Mouse (Mus musculus): ENCODE data around the gene Olfr768.
"Not testable (repeated sequence)": the region's sequence is repeated elsewhere in the genome, so short reads cannot be mapped to it uniquely, and the experiment has no call there.

Gene Olfr768

GRCm38 (mm10) chr10:129099275-129099674 lies at the start of gene Olfr768:
TSS of gene Olfr768 (minus strand) at chr10:129099375.
- DNase-seq: no peak

- DNase-seq: no peak
Measured at GRCm38 (mm10) chr10:129138898-129139297, 39.7 kb upstream of the Olfr768 start, which contains the start of gene Olfr770. TSS of gene Olfr770 (minus strand) at chr10:129138998.

DNA sequence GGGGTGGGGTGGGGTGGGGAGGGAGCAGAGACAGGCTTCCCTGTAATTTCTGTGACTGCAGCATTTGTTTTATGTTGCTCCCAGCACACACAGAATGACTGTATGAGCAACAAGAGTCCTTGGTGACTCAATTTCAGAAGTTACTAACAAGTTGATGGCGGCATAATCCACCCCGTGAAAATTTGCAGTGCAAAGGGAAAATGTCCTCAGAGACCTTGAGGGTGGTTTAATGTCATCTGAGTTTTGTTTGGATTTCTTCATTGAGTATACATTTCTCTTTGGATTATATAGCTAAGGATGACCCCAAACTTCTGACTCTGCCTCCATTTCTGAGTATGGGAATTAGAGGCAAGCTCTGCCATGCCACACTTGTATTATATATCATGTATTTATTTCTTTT lies 18.6 kb upstream of the Olfr768 start, which contains the start of gene Olfr769:
TSS of gene Olfr769 (minus strand) at position 101 of the 400 bp plus-strand sequence.
- DNase-seq: no peak

DNA sequence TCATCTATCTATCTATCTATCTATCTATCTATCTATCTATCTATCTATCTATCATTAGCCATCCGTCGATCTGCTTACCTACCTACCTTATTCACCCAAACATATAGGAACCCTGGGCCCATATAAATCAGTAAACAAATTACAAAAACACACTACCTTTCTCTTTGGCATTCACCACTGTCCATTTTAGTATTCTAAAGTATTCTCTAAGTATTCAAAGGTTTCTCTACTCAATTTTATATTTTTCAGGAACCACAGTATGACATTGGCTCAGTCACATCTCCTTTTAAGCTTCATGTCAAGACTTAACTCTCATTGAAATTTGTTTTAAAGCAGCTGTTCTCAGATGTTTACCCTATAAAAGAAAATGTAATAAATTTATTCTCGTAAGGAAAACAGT lies 16.0 kb upstream of the Olfr768 start:
- DNase-seq: no peak

DNA sequence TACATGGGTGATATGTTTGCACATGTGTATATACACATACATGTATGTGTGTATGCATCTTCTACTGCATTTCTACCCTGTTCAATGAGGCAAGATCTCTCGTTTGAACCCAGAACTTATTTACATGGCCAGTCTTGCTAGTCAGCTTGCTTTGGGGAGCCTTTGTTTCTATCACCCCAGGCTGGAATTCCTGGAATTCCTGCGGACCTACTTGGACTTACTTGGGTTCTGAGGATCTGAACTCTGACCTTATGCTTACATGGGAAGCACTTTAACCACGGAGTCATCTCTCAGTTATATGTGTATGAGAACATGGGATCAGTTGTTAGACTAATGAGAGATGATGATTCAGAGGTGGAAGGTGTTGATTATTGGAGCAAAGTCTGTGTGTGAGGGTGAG lies 2.1 kb upstream of the Olfr768 start:
- no peak for DNase-seq

GRCm38 (mm10) chr10:129082810-129083209 lies 16.4 kb downstream of the Olfr768 start, which contains the start of gene Olfr767:
TSS of gene Olfr767 (minus strand) at chr10:129082910.
- DNase-seq: not testable (repeated sequence)

- DNase-seq: no peak
Measured at GRCm38 (mm10) chr10:129068877-129069276, 30.3 kb downstream of the Olfr768 start, which contains the start of gene Olfr766-ps1. TSS of gene Olfr766-ps1 (minus strand) at chr10:129068977.

DNA sequence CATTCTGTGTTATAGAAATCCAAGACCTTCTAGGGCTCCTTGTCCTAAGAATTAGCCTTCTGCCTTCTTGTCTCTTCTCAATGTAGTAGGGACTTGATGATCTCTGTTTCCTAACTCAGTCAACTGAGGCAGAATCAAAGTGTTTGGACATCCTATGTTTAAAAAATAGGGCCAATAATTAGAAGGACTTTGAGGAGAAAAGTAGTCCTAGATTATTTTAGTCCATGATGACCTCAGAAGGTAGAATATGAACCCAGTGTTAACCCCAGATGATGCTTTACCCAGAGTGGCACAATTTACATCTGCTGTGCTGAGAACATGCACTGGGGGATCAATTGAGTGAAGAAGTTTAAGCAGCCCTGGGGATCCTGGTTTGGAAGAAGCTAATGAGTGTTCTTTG lies 49.3 kb downstream of the Olfr768 start, which contains the start of gene Olfr765:
TSS of gene Olfr765 (minus strand) at position 101 of the 400 bp plus-strand sequence.
- DNase-seq: not testable (repeated sequence)
